Mouse (Mus musculus): Measurements from ENCODE around the gene Usp36.

- no peak for TF ChIP-seq CTCF (IDR thresholded peaks at IDR 0.05; ENCODE audit: borderline replicate concordance, insufficient read depth, low read length)
- no peak for TF ChIP-seq POLR2A (IDR thresholded peaks at IDR 0.05; ENCODE audit: low read depth, low read length)
Measured at GRCm38 (mm10) chr11:118210116-118210515, 79.9 kb downstream of the Usp36 start.
